Mouse (Mus musculus) forebrain, postnatal 0 days (tissue): ENCODE results near the gene Sap25. TPM values are rescaled to one million over a fixed set of nuclear protein-coding genes. Genes with fewer than 3 reads are reported as not detected.

Experiments used
- ATAC-seq: fragments of 200-750 bp; cut with Nextera tagmentation; 2 replicates; pipeline ENCODE4 v1.8.0; 2017; ENCODE audit warnings: mild to moderate bottlenecking, moderate library complexity
- DNase-seq: peaks from one replicate; pipeline ENCODE4 v3.0.0-alpha.2; 2015
- H3K27ac ChIP-seq: fragments of 300-500 bp; sonication (generic); 2 replicates; pipeline ENCODE4 v1.5.1; 2014; ENCODE audit warnings: low read depth, mild to moderate bottlenecking, antibody characterized with exemption, low read length, moderate library complexity, mixed read lengths
- H3K27me3 ChIP-seq: fragments of 300-500 bp; sonication (generic); 2 replicates; pipeline ENCODE4 v1.6.1; 2014; ENCODE audit warnings: mild to moderate bottlenecking, low read length, mixed read lengths; ENCODE audit not compliant: insufficient read depth
- H3K36me3 ChIP-seq: fragments of 300-500 bp; sonication (generic); 2 replicates; pipeline ENCODE4 v1.6.1; 2014; ENCODE audit warnings: mild to moderate bottlenecking, moderate library complexity; ENCODE audit not compliant: insufficient read depth
- H3K4me1 ChIP-seq: fragments of 300-500 bp; sonication (generic); 2 replicates; pipeline ENCODE4 v1.6.1; 2014; ENCODE audit warnings: antibody characterized with exemption; ENCODE audit not compliant: insufficient read depth
- H3K4me2 ChIP-seq: fragments of 300-500 bp; sonication (generic); 2 replicates; pipeline ENCODE4 v1.6.1; 2014; ENCODE audit warnings: low read depth, mild to moderate bottlenecking, moderate library complexity
- H3K4me3 ChIP-seq: fragments of 300-500 bp; sonication (generic); 2 replicates; pipeline ENCODE4 v1.5.1; 2014; ENCODE audit warnings: low read depth, low read length, mixed read lengths
- H3K9ac ChIP-seq: fragments of 300-500 bp; sonication (generic); 2 replicates; pipeline ENCODE4 v1.6.1; 2014; ENCODE audit warnings: mild to moderate bottlenecking
- H3K9me3 ChIP-seq: fragments of 300-500 bp; sonication (generic); 2 replicates; pipeline ENCODE4 v1.6.1; 2016; ENCODE audit warnings: low read length
- CTCF ChIP-seq: sonication (generic); IDR thresholded peaks from 2 replicates; pipeline ENCODE4 v1.5.1; 2016; ENCODE audit warnings: antibody characterized with exemption, control low read depth, low read depth
- WGBS: fragments of 180-500 bp; shearing (Covaris S2); extraction: QIAGEN DNeasy Blood & Tissue Kit; methylation state at CpG from one replicate; pipeline ENCODE4 v1.1.7; 2014; 5-methylcytosine and 5-hydroxymethylcytosine counted together
- polyA plus RNA-seq: library from polyadenylated mRNA; unstranded; fragments of >200 nt; fragmentation: Nextera tagmentation; extraction: Ambion mirVana; gene quantifications from 2 replicates; pipeline ENCODE4 v1.2.1, GENCODE M21; 2015
- total RNA-seq: library from RNA; depleted of rRNA; stranded (reverse); fragments of >200 nt; gene quantifications from 2 replicates; pipeline ENCODE4 v1.2.3, GENCODE M21; 2014; rRNA removed

Gene Sap25
- total RNA-seq (4.4 and 4.6 TPM in 2 replicates), polyA plus RNA-seq (1.8 TPM in 2 replicates)

GRCm38 (mm10) chr5:137641054-137641453 is at the start of gene Sap25:
TSS of gene Sap25 (plus strand) at chr5:137641334.
- WGBS = 87% methylated on average over 19 of the region's 19 CpGs

DNA sequence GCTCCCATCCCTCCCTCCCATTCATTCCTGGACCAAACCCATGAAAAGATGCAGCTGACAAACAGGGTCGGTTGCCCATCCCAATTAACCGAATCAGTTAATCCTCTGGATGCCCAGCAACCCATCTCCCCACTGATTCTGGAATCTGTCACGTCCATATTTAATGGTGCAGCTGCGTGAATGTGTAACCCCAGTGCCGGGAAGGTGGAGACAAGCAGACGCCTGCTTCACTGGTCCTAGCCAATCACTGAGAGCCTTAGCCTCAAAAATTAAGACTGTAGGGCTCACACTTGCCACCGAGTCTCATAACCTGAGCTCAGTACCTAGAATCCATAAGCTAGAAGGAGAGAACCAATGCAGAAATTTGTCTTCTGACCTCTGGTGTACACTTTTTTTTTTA is 45.2 kb upstream of the Sap25 start:
- Histone ChIP-seq H3K27me3 (no peaks in the 10 kb centered on the region), H3K4me2 (no peak overlapping the region), H3K27ac (no peak overlapping the region), H3K36me3 (no peaks in the 10 kb centered on the region), H3K9me3 (no peaks in the 10 kb centered on the region), H3K4me3 (no peak overlapping the region), H3K4me1 (peaks cover 12% of the 10 kb centered on the region), H3K9ac (no peak overlapping the region)
- WGBS = 65% methylated on average over 7 of the region's 7 CpGs
- DNase-seq (no peak), ATAC-seq (no peak)
- no peak for TF ChIP-seq CTCF

More at GRCm38 (mm10) chr5:137641054-137641453, at the start of gene Sap25:
- peaks cover 49% of the 10 kb centered on the region for H3K36me3 ChIP-seq
- no peak within 1 kb of the TSS for H3K4me3 ChIP-seq
- H3K9ac ChIP-seq = no peak within 1 kb of the TSS
- H3K4me2 ChIP-seq = no peak within 1 kb of the TSS
- no peak for ATAC-seq
- no peaks in the 10 kb centered on the region for H3K4me1 ChIP-seq
- peak; percentile 25 for TF ChIP-seq CTCF
- H3K9me3 ChIP-seq = no peaks in the 10 kb centered on the region
- no peak within 1 kb of the TSS for H3K27ac ChIP-seq
- H3K27me3 ChIP-seq = peaks cover 9% of the 10 kb centered on the region
- DNase-seq = no peak

DNA sequence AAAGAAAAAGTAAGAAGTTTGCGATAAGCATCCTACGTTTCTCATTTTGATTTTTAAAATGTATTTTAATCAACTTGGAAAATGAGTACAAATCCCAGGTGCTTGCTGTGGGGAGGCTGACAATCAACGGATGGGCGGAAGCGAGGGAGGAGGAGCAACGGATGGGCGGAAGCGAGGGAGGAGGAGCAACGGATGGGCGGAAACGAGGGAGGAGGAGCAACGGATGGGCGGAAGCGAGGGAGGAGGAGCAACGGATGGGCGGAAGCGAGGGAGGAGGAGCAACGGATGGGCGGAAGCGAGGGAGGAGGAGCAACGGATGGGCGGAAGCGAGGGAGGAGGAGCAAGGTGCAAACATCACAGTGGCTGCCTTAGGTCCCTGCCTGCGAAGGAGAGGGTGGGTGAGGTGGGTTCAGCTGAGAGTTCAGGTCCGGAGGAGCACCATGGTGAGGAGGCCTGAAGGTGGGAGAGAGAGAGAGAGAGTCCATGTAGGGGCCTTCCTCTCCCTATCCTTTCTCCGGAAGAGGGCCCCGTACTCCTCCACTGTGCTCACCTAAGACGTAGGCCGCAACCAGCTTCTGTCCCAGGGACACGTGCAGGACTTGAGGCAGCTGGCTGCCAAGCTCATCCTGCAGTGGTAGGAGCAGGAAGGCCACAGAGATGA is 44.4 kb upstream of the Sap25 start:
- ATAC-seq (no peak), DNase-seq (no peak)
- Histone ChIP-seq H3K4me1 (peaks cover 15% of the 10 kb centered on the region), H3K9me3 (no peaks in the 10 kb centered on the region), H3K27me3 (no peaks in the 10 kb centered on the region), H3K27ac (no peak overlapping the region), H3K9ac (no peak overlapping the region), H3K36me3 (no peaks in the 10 kb centered on the region), H3K4me3 (no peak overlapping the region), H3K4me2 (no peak overlapping the region)
- WGBS = 36% methylated on average over 28 of the region's 30 CpGs
- no peak for TF ChIP-seq CTCF

DNA sequence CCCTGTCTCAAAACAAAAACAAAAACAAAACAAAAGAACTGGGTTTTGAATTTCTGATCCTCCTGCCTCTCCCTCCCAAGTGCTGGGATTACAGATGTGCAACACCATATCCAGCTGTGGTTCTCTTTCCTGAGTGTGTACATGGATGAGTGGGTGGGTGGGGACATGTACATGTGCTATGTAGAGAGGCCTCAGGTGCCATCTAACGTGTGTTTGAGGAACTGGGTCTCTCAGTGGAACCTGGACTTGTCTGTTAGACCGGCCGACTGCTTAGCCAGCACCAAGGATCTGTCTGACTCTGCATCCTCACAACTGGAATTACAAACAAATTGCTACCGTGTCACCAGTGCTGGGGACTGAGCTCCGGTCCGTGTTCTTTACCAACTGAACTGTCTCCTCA is 43.5 kb upstream of the Sap25 start:
- TF ChIP-seq CTCF = no peak
- Histone ChIP-seq H3K27ac (no peak overlapping the region), H3K36me3 (no peaks in the 10 kb centered on the region), H3K4me3 (no peak overlapping the region), H3K27me3 (no peaks in the 10 kb centered on the region), H3K9ac (no peak overlapping the region), H3K4me2 (no peak overlapping the region), H3K4me1 (peaks cover 16% of the 10 kb centered on the region), H3K9me3 (no peaks in the 10 kb centered on the region)
- DNase-seq (no peak), ATAC-seq (no peak)
- WGBS = 90% methylated on average over 6 of the region's 6 CpGs

DNA sequence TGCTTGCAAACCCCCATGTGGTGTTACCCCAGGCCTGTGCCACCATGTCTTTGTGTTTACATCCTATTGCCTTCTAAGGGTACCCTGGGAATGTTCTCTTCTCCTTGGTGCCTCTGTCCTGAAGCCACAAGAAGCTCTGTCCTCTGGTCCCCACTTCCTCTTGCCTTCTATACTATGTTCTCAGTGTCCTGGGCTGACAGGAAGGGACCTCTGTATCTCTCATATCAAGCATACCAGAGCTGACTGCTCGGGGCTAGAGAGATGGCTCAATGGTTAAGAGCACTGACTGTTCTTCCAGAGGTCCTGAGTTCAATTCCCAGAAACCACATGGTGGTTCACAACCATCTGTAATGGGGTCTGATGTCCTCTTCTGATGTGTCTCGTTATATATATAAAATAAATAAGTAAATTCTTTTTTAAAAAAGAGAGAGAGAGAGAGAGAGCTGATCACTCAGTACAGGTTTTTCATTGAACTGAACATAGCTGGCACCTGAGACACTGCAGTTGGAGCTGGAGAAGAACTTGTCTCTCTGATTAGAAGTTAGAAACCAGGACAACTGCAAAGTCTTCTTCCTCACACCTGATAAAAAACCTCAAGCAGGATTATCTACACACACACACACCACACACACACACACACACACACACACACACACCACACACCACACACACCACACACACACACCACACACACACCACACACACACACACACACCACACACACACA is 42.9 kb upstream of the Sap25 start:
- TF ChIP-seq CTCF = no peak
- no peaks in the 10 kb centered on the region for H3K9me3 ChIP-seq
- H3K4me2 ChIP-seq = no peak overlapping the region
- no peak overlapping the region for H3K4me3 ChIP-seq
- WGBS = 87% methylated on average over 2 of the region's 2 CpGs
- no peaks in the 10 kb centered on the region for H3K27me3 ChIP-seq
- no peaks in the 10 kb centered on the region for H3K36me3 ChIP-seq
- H3K9ac ChIP-seq = no peak overlapping the region
- H3K27ac ChIP-seq = no peak overlapping the region
- no peak for ATAC-seq
- H3K4me1 ChIP-seq = peaks cover 16% of the 10 kb centered on the region
- DNase-seq = no peak

- no peak for TF ChIP-seq CTCF
- H3K9ac ChIP-seq = peak overlapping the region; percentile 87
- peak overlapping the region; percentile 74 for H3K4me3 ChIP-seq
- no peaks in the 10 kb centered on the region for H3K36me3 ChIP-seq
- H3K4me1 ChIP-seq = peaks cover 16% of the 10 kb centered on the region
- peak overlapping the region; percentile 98 for H3K4me2 ChIP-seq
- ATAC-seq (no peak), DNase-seq (no peak)
- H3K27me3 ChIP-seq = no peaks in the 10 kb centered on the region
- no peaks in the 10 kb centered on the region for H3K9me3 ChIP-seq
- WGBS = 63% methylated on average over 9 of the region's 9 CpGs
- no peak overlapping the region for H3K27ac ChIP-seq
Observed at GRCm38 (mm10) chr5:137599600-137599999, 41.5 kb upstream of the Sap25 start.

DNA sequence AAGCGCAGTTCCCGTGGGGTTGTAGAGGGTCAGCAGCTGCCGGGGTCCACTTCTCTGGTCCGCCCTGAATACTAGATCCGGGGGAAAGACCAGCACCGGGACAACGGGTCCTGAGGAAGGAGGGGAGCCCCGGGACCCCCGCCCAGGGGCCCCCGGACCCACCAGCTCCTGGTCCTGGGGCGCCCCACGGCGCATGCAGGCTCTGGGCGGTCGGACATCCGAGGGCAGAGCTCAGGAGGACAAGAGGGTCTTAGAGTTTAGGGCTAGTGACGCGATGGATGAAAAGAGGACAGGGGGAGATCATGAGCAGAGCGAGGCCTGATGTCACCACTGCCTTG is 40.9 kb upstream of the Sap25 start:
- ATAC-seq = 0 out of 2 replicates have a peak, but pooled peaks have one; percentile 1
- TF ChIP-seq CTCF = no peak; the same call in none of the 2 replicates
- DNase-seq = no peak
- H3K9me3 ChIP-seq = no peaks in the 10 kb centered on the region
- H3K27me3 ChIP-seq = no peaks in the 10 kb centered on the region
- peak overlapping the region; percentile 75; the same call in 1 of the 2 replicates for H3K27ac ChIP-seq
- H3K9ac ChIP-seq = peak overlapping the region; percentile 87
- H3K4me2 ChIP-seq = peak overlapping the region; percentile 98
- WGBS = 1% methylated on average over 19 of the region's 19 CpGs
- H3K4me1 ChIP-seq = peaks cover 16% of the 10 kb centered on the region
- peak overlapping the region; percentile 74 for H3K4me3 ChIP-seq
- H3K36me3 ChIP-seq = no peaks in the 10 kb centered on the region
